Mouse (Mus musculus): ENCODE measurements at regions not wholly inside any gene's neighbourhood (a gene's known extent, or its start where the extent isn't known, plus 50 kb on each side); places are given as distances from the start of the nearest gene placed in this dataset.

DNA sequence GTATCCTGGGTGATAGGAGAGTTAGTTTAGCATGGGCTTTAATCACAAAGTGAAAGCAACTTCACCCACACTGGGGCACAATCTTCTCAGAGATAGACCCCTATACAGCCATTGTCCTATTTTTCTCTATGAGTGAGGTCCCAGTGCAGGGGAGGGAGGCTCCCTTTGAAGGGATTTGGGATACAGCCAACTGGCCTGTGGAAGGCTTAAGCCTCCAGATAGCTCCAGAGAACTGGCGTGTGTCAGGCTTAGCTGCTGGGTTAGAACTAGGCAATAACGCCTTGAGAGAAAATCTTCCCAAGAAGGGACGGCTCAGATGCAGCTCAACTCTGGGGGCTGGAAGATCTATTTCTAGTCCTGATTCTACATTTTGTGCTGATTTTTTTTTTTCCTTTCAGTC lies 397.4 kb upstream of the Zdhhc25 start:
- DNase-seq (ENCODE audit: low spot score) = no peak

DNA sequence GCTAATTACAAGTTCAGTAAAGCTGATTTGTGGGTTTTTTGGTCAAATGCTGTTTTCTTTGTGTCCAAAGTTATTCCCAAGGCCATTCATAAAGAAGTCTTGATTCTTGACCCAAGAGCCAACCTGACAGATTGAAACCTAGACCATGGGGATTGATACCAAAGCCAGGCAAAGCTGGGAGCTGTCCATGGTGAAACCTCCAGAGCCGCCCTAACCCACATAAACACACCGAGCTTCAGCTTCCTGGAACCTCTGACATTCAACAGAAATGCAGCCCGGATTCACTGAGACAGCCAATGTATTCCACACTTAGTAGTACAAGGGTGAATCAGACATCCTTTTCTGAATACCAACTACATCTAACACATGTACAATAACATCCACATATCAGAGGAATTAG lies 386.7 kb upstream of the Zdhhc25 start:
- no peak for DNase-seq (ENCODE audit: low spot score)

DNA sequence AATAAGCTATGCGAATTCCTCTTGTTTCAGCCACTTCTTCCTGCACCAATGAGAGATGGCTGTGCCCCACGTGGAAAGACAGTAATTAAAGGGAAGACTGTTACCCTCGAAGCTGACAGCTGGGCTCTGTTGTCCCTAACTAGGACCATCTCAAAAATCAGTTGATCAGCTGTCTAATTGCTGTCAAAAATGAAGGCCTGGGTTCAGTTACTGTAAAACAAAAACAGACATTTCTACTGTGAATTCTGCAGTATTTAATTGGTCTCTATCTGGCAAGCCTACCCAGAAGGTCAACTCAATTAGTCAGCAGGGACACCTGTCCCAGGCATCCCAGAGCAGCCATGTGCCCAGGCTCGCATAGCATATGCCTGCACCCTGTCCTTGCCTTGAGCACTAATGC lies 385.8 kb upstream of the Zdhhc25 start:
- DNase-seq (ENCODE audit: low spot score) = no peak

DNA sequence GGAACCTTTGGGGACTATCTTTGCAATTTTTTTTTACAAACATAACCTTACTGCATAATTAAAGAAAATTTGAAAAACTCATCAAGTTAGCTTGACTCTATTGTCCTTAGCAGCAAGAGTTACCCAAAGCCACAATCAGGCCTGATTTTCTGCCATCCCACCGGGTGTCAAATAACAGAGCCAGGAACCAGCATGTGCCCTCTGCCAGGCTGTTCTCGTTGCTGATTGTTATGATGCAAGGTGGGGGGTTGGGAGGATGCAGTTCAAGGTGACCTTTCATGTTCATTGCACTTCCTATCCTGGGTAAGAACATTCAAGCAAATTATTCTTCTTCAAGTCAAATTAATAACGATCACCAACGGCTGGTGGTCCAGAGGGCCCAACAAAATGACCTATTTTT lies 370.6 kb upstream of the Zdhhc25 start:
- DNase-seq (ENCODE audit: low spot score) = no peak

DNA sequence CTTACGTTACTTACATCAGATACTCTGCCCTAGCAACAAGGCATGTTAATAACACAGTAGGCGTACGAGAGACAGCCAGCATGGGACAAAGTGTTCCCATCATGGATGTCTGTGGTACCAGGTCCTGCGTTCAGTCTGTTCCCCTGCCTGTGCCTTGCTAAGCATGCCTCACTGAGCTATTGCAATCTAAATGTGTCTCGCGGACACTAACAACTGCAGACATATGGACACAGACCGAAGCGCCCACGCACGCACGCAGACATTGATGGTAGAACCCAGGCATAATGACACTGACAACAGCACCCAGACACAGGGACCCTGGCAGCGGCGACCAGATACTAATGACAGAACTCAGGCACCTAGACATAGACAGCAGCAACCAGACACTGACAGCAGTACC lies 355.5 kb upstream of the Zdhhc25 start:
- no peak for DNase-seq (ENCODE audit: low spot score)

DNA sequence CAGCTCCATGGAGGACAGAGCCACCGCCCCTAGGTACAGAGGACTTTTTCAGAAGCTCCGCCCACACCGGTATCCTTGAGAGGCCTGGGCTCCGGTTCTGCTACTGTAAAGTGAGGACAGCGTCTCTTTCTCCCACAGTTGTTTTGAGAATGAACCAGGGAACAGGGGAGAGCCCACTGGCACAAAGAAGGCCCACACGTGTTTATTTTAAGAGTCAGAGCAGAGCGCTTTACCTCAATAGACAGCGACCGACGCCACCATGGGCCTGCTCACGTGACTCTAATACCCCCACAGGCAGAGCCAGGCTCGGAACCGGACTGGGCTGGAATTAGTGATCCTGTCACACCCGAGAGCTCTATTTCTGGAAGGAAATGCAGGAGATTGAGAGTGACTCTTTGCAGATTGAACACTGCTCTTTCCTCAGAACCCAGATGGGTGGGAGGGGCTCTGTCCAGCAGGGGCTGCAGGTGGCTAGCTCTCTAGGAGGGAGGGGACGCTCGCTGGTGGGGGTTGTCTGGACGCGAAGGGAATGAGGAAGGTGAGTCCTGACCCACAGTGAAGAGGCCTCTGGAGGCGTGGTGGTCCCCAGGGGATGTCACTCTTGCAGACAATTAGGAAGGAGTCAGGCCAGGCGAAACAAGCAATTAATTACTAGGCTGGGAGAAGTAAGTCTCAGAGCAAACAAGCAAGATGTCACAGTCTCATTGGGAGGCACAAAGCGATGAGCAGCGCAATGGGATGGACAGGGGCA lies 354.4 kb upstream of the Zdhhc25 start:
- no peak for DNase-seq (ENCODE audit: low spot score)

DNA sequence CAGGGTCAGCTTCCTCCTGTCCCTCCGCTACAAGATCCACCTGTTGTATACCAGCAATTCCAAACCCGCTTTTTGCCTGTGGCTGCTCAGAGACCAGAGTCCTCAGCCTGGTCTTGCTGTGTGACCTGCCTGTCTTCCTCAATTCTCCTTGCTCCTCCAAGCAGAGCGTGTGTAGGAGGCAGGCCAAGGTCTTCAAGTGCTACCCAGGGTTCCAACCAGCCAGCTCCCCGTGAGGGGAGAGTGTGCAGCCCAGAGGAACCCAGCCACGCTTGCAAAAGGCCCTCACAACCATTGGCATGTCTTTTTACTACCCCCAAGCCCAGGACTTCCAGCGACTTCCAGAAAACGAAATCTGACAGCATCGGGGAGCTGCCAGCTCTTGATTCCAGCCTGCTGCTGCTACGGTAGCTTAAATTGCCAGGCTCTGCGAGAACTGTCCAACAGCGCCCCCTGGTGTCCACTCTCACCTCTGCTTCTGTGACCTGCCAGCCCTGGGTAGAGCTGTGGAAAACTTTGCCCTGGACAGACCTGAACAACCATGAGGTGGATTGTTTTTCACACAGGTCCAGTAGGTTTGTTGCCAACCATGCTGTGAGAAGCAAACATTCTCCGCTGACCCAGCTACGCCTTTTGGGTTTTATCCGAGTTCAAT lies 352.0 kb upstream of the Zdhhc25 start:
- DNase-seq (ENCODE audit: low spot score) = peak; percentile 43

DNA sequence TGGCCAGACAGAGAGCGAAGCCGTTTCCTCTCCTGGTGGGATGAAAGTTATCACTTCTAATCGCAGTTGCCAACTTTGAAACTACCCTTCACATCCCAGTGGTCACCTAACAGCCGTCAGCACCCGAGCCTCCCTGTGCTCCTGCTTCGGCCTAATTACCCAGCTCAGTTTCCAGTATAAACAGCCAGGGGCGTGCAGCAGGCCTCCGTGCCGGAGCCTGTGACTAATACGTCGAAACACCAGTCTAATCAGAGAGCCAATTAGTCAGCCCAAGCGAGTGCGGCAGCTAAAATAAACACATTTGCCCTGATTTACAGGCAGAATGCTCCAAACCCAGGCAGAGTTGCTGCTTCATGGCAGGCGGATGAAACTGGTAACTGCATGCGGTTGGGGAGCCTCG lies 312.1 kb upstream of the Zdhhc25 start:
- DNase-seq (ENCODE audit: low spot score) = no peak

DNA sequence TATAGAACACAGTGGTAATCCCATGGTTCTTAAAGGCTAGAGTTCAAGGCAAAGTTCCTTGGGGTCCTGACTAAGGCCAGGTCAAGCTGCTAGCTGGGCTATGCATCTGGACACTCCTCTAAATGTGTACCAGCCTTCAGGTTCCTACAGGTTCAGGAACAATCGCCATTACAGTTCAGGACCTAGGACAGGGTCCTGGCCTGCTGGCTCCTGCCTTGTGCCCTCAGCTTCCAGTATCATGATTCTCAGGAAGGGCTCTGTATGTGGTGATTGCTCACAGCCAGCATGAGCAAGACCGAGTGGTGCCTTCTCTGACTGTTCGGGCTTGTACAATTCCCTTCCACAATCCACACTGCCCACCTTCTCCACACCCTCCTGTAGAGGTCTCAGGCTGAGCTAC lies 311.4 kb upstream of the Zdhhc25 start:
- DNase-seq (ENCODE audit: low spot score) = no peak

DNA sequence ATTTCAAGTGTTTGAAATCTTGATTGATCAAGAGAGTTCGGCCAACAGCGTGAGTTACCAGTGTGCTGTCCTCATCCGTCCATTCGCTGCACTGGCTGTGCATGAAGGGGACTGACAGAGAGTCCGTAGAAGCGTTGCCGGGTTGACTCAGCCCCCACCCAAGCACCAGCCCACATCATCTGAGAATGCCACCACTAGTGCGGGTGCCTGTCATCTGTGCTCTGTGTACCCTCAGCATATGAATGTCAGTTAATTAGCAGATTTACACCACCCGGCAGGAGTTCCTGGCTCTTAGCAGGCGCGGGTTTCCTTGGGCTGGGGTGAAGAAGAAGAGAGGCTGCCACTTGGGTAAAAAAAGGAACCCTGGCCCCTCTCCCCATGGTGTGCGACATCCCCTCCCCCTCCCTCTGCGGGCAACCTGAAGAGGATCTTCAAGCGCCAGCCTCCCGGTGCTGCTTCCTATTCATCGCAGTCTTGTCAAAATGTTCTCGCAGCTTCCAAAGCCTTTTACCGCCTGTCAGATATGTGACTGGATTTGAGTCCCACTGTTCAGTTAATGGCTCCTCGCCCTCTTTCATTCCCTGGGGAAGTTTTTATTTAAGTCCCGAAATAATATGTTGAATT lies 309.2 kb upstream of the Zdhhc25 start:
- no peak for DNase-seq (ENCODE audit: low spot score)

DNA sequence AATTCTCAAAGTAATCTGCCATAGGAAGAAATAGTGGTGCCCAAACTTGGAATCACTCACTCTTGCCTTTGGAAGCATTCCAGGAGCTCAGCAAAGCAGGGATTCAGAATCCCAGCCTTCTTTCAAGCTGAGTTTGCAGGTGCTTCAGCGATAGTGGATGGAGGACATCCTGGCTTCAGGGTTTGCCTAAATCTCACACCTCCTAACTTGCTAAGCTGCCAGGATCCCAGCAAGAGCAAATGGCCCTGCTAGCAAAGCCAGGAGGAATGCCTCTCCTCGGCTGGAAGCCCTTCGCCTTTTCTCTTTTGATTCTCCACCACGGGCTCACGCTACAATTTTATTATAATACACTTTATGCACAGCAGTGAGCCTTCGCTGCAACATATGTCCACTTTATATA lies 301.0 kb upstream of the Zdhhc25 start:
- DNase-seq (ENCODE audit: low spot score) = no peak

DNA sequence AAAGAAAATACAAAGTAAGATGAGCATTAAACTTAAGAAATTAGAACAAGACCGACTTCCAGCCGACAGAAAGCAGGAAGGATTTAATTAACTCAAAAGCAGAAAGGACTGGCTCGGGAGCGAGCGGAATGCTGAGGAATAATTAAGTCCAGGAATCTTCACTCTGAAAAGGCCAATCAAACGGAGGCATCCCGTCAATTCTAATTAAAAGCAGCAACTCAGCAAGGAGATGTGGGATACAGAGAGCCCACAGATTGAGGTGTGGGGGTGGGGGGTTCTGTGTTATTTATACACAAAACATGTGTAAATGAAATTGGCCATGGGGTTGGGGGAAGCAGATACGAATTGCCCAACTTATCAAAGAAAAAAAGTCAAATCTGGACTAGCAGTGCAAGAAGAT lies 288.9 kb upstream of the Zdhhc25 start:
- no peak for DNase-seq (ENCODE audit: low spot score)

DNA sequence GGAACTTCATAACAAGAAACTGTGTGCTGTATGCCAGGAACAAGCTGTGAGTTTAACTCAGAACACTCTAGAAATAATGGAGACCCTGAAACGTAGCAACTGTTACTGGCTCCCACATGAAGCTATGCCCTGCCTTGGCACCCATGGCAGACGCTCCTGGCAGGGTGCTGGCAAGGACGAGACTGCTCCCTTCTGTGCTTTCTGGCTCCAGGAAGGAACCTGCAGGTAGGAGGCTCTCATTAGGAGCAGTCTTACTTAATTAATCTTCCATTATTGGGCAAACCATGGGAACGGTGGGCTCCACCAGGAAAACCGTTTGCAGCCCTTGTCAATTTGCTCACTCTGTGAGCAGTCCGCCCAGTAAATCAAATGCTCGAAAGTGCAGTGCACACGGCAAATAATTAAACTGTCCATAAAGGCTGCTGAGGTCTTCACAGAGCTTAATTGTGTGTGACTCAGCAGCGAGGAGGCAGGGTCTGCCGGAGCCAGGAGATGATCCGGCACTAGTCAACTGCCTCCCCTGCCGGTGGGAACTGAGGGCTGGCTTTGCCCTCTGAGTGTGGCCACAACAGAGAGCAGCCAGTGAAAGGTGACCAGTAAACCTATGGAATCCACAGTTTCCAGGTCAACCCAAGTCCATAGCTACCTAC lies 285.2 kb upstream of the Zdhhc25 start:
- DNase-seq (ENCODE audit: low spot score) = no peak

DNA sequence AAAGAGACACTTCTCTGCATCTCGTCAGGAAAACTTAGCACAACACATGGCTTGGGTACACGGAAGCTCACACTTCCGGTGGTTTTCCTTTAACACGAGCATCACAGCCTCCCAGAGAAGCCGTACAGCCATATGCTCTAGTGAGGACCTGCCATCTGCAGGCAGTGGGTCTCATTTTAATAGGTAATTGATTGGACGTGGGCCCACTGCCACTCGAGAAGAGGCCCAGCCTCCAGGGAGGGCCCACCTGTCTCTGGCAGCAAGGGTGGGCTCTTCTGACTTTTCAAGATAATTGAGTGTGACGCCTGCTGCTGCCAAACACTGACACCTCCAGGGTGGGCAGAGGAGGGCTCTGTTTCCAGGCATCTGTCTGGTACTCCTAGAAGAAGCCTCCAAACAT lies 282.1 kb upstream of the Zdhhc25 start:
- no peak for DNase-seq (ENCODE audit: low spot score)

DNA sequence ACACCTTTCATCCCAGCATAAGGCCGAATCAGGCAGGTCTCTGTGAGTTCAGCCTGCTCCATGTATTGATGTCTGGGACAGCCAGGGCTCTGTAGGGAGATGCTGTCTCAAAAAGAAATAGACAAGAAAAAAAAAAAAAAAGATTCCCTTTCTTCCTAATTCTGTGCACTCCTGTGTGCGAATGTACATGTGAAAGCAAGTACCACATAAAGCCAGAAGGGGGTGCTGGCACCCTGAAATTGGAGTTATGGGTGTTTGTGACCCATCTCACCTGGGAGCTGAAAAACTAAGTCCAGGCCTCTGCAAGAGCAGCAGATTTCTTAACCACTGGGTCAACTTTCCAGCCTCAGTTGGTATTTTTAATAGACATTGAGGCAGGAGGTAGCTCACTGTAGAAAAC lies 280.6 kb upstream of the Zdhhc25 start:
- DNase-seq (ENCODE audit: low spot score) = no peak

DNA sequence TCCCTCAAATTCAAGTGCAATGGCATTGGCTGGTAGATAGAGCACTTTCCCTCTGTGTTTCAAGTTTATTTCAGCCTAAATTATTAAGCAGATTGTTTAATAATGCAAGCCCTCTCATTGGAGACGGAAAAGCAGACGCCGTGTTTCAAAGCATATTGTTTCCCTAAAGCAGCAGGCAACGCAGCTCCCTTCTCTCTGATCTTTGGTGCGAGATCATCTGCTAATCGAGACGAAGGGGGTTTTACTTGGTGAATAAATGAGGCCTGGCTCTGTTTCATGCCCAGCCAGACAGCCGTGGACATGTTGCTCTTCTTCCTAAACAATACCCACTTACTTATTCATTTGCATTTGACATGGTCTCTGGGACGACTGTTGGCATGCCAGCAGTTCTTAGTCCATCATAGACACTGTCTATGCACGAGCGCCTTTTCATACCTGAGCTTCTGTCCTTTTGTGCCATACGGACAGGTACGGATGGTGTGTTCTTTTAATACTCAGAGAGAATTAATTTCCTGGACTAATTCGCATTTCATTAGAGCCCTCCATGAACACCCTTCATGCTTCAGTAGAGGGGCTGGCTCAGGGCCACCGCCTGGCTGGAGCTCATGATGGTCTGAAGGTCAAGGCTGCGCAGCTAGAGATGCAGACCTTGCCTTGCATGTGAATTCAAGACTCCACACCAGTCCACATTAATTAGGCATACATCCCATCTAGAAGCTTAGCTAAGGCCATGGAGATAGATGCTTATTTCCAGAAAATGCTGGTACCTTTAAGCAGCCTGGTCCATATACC lies 276.3 kb upstream of the Zdhhc25 start:
- no peak for DNase-seq (ENCODE audit: low spot score)

DNA sequence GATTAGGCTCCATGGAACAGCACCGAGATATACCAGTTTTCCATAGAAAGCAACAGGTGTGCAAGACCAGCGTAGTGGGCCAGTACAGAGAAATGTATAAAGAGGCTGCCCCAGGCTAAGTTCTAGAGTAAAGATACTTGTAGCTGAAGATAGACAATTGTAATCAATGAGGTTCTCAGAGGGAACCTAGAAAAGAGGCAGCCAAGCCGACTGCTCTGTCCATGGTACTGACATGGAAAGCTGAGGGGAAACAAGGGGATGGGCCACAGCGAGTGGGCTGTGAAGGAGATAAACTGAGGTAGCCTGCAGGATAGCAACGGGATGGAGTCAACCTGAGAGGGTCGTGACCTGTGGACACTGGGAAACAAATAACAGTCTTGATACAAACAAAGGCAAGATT lies 275.0 kb upstream of the Zdhhc25 start:
- no peak for DNase-seq (ENCODE audit: low spot score)

DNA sequence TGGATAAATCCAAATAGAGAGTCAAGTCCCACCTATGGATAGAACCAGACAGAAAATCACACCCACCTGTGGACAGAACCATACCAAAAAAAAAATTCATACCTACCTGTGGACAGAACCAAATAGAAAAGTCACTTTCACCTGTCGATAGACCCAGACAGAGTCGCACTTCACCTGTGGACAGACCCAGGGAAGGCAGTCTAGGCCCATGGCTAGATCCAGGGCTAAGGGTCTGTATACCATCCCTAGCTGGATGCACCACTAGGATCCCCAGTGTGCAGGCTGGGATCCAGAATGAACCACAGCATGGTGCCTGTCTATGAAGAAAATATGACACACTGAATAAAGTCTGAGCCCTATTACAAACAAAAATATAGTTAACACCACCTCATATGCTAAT lies 246.9 kb upstream of the Zdhhc25 start:
- DNase-seq (ENCODE audit: low spot score) = no peak

DNA sequence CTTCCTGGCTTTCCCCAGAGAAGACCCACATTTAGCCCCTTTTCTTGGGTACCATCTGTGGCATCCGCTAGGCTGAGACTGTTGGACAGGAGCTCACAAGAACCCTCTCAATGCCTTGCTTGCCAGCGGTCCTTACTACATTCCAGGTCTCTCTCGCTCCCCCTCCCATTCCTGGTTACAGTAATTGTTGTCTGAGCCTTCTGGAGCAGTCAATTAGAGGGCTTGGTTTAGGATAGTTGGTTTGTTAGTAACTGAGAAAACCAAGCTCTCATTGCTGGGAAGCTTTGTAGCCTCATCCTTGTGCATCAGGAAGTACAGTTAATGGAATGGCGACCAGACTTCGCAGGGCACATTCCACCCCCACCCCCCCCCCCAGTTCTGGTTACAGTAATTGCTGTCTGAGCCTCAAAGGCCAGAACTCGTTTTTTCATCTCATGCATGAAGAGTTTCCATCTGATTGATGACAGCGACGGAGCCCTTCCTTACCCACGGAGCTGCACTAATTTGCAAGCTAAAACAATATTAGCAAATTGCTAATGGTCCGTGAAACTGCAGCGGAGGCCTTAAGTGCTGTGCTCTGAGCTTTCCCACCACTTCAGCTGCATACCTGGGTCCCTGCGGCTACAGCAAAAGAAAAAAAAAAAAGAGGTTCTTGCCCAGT lies 239.6 kb upstream of the Zdhhc25 start:
- DNase-seq (ENCODE audit: low spot score) = no peak

DNA sequence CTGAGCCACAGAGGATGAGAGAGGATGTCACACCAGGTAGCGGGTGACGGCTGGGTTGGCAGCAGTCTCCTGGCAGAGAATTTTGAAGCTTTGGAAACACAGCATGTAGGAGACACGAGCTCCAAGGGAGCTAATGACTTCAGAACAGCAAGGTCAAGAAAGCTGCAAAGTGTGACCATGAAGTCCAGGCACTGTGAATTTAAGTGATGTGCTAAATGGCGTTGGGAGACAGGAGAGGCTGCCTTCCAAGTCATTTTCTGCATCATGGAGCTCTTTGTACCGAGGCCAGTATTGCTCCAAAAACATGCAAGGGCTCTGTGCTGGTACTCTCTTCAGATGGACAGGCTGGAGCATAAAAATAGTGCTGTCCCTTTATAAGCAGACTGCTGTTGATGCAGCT lies 238.8 kb upstream of the Zdhhc25 start:
- DNase-seq (ENCODE audit: low spot score) = no peak

DNA sequence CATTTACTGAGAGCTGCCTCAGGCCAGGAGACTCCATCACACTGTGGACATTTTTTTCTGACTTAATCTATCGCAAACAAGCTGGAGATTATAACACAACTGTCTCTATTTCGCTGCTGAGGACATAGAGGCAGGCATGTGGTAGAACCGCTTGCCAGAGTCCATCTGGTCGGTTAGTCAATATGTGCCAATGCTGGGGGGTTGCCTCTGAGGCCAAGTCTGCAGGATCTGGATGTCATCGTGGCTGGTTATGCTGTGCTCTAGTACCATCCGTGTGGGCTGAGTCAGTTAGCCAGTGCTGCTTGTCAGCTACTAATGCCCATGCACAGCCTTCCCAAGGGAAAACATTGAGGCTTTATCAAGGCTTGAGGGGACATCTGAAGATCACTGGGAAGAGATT lies 237.1 kb upstream of the Zdhhc25 start:
- DNase-seq (ENCODE audit: low spot score) = no peak

DNA sequence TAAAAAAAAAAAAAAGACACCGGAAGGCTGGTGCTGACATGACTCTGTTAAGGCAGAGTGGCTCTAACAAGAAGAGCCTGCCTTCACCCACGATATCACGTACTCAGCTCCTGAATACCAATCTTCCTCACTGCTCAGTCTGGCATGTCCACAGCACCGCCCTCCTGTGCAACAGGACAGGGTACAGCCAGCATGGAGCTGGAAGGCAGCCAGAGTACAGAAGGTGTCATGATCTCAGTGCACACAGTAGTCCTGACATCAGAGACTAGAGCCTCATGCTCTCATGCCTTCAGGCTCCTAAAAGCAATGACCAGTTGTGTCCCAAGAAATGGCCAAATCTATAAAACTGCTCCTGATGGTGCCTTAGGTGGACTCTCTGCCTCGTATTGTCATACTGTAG lies 229.7 kb upstream of the Zdhhc25 start:
- DNase-seq (ENCODE audit: low spot score) = no peak
